Mouse (Mus musculus) urinary bladder, postnatal 4 days (tissue): ENCODE data around the gene Jmjd7.
A peak's percentile ranks its signal among the peaks of the same experiment; 100 is the strongest.

Source experiments
- DNase-seq, 2 experiments: peaks; one replicate each; pipeline ENCODE4 v3.0.0; 2021 to 2022; ENCODE audit warnings: low spot score in 2 of 2

Gene Jmjd7

DNA sequence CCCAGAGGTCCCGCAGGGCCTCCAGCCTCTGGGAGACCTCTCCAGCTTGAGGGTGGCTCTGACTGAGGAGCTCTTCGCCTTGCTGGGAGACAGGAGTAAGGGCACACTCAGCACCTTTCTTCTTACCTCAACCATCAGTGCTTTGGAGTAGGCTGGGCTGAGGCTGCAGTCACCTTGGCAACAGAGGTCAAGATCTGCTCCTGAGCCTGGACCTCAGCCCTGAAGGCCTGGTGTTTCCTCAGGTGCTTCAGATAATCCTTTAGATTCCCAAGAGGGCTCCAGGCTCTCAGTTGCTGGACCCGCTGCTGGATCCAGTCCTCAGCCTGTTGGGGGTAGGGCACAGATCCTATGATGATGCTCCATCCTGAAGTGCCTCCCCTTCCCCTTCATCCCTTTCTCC is 32.2 kb downstream of the Jmjd7 start:
- no peak for DNase-seq

DNA sequence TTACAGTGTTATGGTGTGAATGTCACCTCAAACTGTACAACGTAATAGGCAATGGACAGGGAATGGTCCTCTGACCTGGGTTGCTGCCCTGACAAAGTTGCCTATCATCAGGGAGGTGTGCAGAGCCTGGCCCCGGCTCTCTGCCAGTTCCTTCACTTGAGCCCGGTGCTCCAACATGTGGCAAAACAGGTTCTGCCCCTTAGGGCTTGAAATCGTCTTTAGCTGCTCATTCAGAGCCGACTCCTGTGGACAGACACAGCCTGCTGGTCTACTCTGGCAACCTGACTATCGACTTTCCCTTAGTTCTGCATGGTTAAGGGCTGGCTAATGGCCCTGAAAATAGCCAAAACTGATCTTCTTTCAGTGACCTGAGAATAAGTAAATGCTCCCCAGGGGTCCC is 32.9 kb downstream of the Jmjd7 start:
- no peak for DNase-seq

DNA sequence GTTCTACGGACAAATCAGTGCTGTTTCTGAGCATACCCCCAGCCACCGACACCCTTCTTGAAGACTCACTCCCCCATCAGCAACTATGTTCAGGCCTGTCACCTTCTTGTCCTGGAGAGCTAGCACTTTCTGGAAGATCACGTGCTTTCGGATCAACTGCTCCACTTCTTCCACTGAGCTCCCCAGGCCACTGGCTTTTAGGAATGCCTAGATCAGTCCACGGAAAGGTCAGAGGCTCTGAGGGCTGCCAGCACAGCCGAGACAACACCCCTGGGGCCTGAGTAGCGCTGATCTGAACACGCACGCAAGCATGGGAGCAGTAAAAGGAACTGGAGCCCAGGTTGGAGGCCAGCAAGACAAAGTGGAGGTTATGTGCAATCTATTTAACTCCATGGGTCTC is 33.4 kb downstream of the Jmjd7 start:
- DNase-seq = no peak

DNA sequence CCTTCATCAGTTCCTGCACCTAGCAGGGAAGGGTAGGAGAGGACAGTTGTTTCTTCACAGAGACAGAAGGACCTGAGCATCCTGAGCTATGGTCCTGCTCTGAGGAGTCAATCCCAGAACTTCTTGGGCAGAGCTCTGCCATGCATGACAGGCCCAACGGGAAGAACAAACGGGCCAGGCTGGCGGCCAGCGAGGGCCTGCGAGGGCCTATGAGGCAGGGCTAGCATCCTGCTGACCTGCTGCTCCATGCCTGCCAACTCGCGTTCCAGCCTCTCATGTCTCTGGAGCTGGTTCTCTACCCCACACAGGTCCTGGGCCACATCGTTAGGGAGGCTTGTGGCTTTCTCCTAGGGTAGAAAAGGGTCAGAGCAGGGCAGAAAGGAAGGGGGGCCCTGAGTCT is 35.0 kb downstream of the Jmjd7 start:
- no peak for DNase-seq

DNA sequence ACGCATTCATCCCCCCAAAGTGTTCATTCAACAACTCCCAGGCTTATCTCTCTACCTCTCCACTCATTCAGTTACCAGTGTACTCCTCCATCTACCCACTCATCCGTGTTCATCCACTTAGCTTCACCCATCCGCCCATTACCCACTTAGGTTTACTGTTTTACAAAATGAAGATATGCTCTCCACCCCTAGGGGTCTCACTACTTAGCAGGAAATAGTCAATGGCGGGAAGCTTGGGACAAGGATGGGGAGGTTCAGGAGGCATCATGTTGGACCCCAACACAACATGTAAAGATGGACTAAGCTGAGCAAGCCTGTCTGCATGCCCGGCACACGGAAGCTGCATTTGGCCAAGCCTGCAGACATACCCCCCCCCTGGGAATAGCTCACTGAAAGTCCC is 37.4 kb downstream of the Jmjd7 start:
- no peak for DNase-seq

DNA sequence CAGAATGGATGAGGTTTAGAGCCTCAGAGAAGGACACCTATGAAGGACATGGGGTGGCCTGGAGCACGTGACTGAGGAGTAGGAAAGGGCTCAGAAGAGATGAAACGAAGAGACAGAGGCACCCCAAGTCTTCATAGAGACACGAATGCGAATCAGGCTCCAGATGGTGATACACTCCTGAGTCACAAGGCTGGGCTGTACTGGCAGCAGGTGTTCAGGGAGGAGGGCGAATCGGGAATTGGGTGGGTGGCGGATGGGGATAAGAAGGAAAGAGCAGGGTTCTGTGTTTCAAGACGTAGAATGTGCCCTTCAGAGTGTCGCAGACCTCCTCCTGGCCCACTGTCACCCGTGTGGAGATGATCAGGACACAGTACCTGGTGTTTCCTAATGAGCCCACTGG is 38.0 kb downstream of the Jmjd7 start:
- DNase-seq = no peak

DNA sequence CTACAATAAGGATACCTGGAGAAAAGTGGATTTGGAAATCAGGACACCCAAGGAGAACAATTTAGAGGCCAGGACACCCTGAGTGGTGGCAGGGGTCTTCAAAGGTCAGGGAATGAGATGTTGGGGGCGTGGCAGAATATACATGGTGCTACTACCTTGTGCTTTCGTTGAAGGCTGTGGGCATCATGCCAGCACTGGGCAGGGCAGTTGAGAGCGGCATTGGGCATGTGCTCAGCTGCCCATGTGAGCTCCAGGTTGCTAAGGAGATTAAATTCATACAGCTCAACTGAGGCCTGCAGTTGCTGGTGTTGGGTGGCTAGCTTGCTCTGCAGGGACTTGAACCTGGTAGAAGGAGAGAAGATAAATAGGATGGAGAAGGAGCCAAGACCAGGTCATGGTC is 38.9 kb downstream of the Jmjd7 start:
- no peak for DNase-seq

DNA sequence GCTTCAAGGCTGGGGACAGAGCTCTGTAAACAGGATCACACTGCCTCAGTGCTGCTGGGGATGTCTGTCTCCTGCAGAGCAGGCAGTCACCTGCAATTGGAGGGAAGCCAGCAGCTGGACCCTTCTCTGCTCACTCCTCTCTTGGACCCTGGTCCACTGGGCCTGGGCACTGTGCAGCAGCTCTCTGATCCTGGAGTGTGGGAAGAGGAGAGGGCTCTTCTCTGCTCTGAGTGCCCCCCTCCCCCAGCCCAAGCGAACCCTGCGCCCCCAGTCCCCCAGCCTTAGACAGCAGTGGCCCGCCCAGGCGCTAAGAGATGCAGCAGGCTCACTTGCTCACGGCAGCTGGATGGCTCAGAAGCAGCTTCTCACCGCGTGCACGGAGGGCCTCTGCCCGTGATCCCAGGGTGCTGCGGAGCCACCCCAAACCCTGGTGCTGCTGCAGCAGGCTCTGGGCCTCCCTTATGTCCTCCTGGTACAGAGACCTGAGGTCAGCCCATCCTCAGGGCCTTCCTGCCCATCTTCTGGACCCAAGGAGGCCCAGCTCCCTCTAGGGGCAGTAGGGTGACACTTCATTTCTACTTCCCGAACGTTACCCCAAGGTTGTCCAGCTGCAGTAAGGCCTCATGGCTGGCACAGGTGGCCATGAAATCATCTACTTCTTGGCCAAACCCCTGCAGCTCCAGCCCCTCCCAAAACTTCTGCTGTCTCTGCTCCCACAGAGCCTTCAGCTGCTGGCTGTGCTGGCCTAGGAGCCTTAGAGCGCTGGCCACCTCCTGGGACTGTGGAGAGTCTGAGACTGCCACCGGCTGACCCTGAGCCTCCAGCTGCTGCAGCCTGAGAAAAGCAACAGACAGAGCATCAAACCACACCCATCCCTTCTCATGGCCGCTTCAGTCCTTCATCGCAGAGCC is 41.5 kb downstream of the Jmjd7 start:
- peak in 1 of 2 experiments; percentile 43 for DNase-seq

DNA sequence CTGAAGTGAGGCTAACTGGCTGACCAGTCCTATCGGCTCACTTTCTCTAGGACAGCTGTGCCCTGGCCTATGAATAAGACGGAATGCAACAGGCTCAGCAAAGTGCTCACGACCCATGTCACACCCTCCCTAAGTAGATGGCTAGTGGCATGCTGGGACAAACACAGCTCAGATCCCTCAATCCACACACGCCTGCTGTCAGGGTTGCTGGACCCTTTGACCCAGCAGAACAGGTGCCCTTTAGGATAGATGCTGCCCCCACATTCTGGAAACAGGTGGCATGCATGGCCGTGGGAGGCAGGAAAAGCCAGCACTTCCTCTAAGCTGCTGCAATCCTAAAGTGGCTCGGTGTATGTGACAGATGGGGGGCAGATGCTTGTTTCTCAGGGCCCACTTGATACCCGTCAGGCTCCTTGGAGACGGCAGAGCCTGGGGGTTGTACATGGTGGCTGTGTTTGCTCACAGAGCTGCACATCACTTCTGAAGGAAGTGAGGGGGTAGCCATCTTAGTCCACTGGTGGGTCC is 42.2 kb downstream of the Jmjd7 start:
- no peak for DNase-seq

DNA sequence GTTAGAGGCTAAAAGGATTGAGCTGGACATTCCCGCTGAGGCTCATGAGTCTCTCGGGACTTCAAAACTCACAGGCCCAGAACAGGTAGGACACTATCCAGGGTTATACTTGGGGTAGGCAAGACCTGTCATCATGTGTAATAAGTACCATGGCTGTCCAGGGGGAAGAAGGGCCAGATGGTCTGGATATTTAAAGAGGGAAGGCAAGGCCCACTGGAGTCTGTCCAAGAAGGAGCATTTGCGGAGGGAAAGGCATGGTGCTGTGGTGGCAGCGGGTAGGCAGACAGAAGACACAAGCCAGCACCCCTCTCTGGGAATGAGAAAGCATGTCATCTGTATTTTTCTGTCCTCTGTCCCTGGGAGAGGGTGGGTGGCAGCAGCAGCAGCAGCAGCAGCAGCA is 46.8 kb downstream of the Jmjd7 start:
- DNase-seq = no peak

DNA sequence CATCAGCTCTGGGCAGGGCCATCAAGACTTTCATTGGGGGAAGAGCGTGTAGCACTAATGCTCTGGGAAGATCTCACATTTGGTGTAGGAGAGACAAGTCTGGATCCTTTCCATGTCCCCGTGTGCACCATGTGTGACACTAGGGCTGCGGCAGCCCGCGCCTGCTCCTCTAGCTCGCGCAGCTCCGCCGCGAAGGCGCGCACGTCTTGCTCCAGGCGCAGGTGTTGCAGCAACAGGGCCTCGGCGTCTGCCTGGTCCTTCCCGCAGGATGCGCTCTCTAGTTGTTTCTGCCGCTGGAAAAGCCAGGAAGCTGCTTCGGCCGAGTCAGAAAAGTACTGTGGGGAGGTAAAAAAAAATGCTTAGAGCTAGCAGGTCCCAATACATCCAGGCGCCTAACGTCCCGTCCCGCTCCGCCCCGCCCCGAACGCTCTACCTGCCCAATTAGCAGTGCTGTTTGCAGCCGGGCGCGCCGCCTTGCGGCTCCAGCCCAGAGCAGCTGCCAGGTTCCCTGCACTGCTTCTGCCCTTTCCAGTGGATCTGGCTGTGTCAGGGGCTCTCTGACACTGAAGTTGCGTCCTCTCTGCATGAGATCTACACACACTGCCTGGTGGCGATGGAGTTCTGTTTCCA is 48.9 kb downstream of the Jmjd7 start:
- DNase-seq = peak in 1 of 2 experiments; percentile 36
